Mouse (Mus musculus): Measurements from ENCODE around the gene Gmpr.

DNA sequence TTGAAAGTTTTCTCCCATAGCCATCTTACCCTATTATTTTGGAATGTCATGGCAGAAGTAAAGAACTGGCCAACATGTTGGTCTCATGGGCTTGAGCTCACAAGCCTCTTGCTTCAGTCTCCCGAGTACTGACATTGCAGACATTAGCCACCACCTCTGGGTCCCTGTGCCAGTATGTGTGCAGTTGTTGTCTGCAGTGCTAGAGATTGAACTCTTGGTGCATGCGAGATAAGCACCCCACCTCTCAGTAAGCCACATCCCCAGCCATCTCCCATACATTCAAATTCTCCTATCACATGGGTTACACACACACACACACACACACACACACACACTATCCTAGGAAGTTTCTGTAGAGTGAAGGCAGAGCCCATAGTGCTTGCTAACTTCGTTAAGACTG, 7.3 kb upstream of the Gmpr start:
- TF ChIP-seq CTCF (IDR thresholded peaks at IDR 0.05; ENCODE audit: low read depth) (no peak), EP300 (IDR thresholded peaks at IDR 0.05; ENCODE audit: low read depth) (peak; percentile 59; the same call in 1 of the 2 replicates)
